Mouse (Mus musculus): ENCODE results near the gene Bpnt1. TPM values are rescaled to one million over a fixed set of nuclear protein-coding genes. Genes with fewer than 3 reads are reported as not detected.
"Not testable (repeated sequence)": the region's sequence is repeated elsewhere in the genome, so short reads cannot be mapped to it uniquely, and the experiment has no call there.

Gene Bpnt1
- polyA plus RNA-seq, 1 experiment from 2014 or later, result 21.9 TPM

DNA sequence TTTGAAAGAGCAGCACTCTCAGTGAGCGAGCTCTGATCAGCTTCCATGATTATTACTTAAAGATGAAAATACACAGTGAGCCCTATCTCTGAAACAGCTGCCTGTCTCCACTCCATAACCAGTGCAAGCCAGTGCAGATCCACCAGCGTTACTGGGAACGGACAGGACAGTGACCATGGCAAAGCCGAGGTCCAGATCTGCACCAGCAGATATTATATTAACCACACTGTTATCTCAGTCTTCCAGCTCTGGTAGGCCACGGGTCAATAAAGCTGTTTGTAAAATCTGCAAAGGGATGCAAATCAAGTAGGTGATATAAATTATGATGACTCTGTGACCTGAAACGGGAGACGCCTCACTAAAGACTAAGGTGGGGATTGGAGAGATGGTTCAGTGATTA lies 24.3 kb upstream of the Bpnt1 start:
- Histone ChIP-seq H3K4me1 (no peaks in the 10 kb centered on the region), H3K27ac (no peak overlapping the region), H3K4me2 (replicated peaks) (no peak overlapping the region), H3K4me3 (no peak overlapping the region), H3K27me3 (no peaks in the 10 kb centered on the region), H3K36me3 (peaks cover 53% of the 10 kb centered on the region), H3K9ac (no peak overlapping the region), H3K9me3 (no peaks in the 10 kb centered on the region)
- no peak for ATAC-seq (ENCODE audit: low FRiP score, low read depth)
- 93% methylated on average over 7 of the region's 7 CpGs for WGBS

DNA sequence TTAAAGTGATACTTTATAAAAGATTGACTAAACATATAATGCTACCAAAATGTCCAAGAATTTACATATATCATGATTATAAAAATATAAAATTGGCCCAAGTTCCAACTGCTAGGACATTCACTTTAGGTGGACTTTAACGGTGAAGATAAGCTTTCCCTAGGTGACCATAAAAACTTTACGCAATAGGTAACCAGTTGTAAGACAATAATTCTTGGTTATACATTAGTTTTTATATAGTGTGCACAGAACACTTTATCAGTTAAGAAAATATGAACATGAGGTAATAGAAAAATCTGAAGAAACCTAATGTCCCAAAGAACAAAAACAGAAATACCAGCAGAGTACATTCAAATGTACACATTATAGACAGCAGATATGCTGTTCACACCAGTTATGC lies 23.6 kb upstream of the Bpnt1 start:
- H3K4me3 ChIP-seq, result no peak overlapping the region
- H3K27ac ChIP-seq, result no peak overlapping the region
- H3K27me3 ChIP-seq, result no peaks in the 10 kb centered on the region
- no peak overlapping the region for H3K4me2 ChIP-seq (replicated peaks)
- no peaks in the 10 kb centered on the region for H3K4me1 ChIP-seq
- H3K9me3 ChIP-seq, result no peaks in the 10 kb centered on the region
- no peak overlapping the region for H3K9ac ChIP-seq
- 91% methylated on average over 2 of the region's 2 CpGs for WGBS
- peaks cover 53% of the 10 kb centered on the region for H3K36me3 ChIP-seq
- no peak for ATAC-seq (ENCODE audit: low FRiP score, low read depth)

DNA sequence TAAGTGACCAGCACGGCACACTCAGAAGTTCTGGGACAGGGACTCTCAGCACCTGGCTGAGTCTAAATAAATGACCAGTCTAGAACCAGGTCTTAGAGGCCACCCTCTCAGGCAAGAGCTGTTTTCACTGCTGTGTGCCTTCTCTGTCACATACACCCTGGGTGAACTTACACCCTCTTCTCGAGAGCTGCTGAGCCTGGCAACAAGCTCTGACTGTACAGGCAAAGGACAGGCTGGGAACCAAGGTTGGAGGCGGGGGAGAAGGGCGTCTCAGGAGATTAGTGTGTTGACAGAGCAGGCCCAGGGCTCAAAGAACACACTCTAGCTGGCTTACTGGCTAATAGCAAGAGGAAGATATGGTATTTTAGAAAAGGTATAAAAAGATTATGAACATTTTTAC lies 23.0 kb upstream of the Bpnt1 start:
- Histone ChIP-seq H3K36me3 (peaks cover 56% of the 10 kb centered on the region), H3K4me1 (no peaks in the 10 kb centered on the region), H3K9ac (no peak overlapping the region), H3K27ac (no peak overlapping the region), H3K4me2 (replicated peaks) (no peak overlapping the region), H3K9me3 (no peaks in the 10 kb centered on the region), H3K4me3 (no peak overlapping the region), H3K27me3 (no peaks in the 10 kb centered on the region)
- no peak for ATAC-seq (ENCODE audit: low FRiP score, low read depth)
- WGBS, result 81% methylated on average over 4 of the region's 4 CpGs

DNA sequence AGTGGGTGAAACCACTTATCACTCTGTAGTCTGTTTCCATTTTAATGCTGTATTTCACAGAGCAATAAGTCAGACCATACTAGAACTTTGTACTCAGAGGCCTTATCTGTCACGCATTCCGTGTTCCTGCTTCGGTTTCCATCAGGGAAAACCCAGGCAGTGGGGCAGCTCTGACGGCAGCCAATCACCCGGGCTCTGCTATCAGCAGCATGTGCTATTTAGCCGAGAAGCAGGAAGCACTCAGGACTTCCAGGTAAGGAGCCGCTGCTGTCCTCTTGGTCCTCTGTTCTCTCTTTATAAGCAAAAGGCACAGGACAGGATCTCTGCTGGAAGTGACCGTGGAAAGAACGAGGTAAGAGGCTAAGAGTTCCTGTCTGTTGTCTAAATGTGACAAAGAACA lies 20.0 kb upstream of the Bpnt1 start:
- H3K27me3 ChIP-seq, result no peaks in the 10 kb centered on the region
- WGBS, result 86% methylated on average over 9 of the region's 9 CpGs
- peaks cover 73% of the 10 kb centered on the region for H3K36me3 ChIP-seq
- no peak overlapping the region for H3K27ac ChIP-seq
- H3K4me3 ChIP-seq, result no peak overlapping the region
- no peaks in the 10 kb centered on the region for H3K9me3 ChIP-seq
- H3K9ac ChIP-seq, result no peak overlapping the region
- no peak for ATAC-seq (ENCODE audit: low FRiP score, low read depth)
- no peaks in the 10 kb centered on the region for H3K4me1 ChIP-seq
- no peak overlapping the region for H3K4me2 ChIP-seq (replicated peaks)

DNA sequence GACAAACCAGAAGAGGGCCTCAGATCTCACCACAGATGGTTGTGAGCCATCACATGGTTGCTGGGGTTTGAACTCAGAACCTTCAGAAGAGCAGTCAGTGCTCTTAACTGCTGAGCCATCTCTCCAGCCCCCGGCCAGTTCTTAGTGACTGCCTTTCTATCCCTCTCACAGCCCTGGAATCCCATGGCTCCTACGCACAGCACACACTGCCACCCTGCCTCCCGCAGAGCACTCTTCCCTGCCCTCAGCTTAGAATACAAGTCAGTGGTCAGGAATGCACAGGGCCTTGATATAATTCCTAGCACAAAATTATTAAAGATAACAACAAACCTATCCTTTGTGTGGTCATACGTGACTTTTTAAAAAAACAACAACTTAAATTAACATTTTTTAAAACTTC lies 17.4 kb upstream of the Bpnt1 start:
- ATAC-seq (ENCODE audit: low FRiP score, low read depth), result no peak
- H3K9me3 ChIP-seq, result no peaks in the 10 kb centered on the region
- H3K36me3 ChIP-seq, result peaks cover 74% of the 10 kb centered on the region
- H3K9ac ChIP-seq, result no peak overlapping the region
- H3K4me1 ChIP-seq, result no peaks in the 10 kb centered on the region
- H3K4me3 ChIP-seq, result no peak overlapping the region
- no peaks in the 10 kb centered on the region for H3K27me3 ChIP-seq
- WGBS, result 90% methylated on average over 4 of the region's 4 CpGs
- H3K27ac ChIP-seq, result no peak overlapping the region
- no peak overlapping the region for H3K4me2 ChIP-seq (replicated peaks)

DNA sequence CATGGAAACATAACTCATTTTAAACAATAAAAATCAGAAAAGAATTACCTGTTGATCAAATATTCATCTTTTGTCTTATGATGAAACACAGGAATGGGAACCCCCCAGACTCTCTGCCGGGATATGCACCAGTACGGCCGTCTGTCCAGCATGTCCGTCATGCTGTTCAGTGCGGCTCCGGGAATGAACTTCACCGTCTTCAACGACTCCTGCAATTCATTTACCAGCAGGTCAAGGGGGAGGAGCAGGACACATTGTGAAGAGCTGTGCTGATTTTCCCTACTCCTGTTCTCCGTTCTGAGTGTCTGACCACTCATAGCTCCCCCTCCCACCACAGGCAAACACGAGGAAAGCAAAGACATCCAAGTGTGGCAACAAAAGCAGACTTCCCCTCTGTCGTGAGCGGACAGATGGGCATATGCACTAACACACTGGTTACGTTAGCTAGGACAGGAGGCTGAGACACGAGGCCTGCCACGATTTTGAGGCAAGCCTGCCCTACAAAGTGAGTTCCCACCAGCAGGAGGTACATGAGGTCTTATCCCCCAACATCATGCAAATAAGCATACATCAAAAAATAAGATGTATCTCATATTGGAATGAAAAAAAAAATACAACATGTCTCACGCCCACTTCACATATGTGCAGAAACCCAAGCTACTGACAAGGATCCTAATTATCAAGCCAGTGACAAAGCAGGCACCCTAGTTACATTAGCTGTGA lies 15.9 kb upstream of the Bpnt1 start:
- Histone ChIP-seq H3K4me1 (no peaks in the 10 kb centered on the region), H3K4me2 (replicated peaks) (no peak overlapping the region), H3K27ac (no peak overlapping the region), H3K4me3 (no peak overlapping the region), H3K27me3 (no peaks in the 10 kb centered on the region), H3K36me3 (peaks cover 82% of the 10 kb centered on the region), H3K9ac (no peak overlapping the region), H3K9me3 (no peaks in the 10 kb centered on the region)
- WGBS, result 89% methylated on average over 16 of the region's 16 CpGs
- ATAC-seq (ENCODE audit: low FRiP score, low read depth), result no peak

DNA sequence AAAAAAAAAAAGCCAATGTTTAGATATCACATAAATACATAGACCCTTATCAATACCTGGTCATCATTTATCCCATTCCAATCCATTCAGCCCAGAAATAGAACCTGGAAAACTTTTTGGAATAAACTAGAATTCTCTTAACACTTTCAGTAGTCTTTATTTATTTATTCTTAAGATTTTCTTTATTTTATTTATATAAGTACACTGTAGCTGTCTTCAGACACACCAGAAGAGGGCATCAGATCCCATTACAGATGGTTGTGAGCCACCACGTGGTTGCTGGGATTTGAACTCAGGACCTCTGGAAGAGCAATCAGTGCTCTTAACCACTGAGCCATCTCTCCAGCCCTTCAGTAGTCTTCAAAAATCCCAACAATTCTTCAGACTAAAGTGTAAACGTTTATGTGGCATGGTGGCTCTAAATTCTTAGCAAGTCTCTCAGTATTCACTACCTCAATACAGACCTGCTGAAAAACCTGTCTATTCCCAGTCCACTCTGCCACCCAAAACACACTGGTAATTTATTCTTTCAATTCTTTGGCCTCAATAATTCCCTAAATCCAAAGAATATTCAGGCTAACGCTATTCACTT lies 4.1 kb upstream of the Bpnt1 start:
- Histone ChIP-seq H3K4me1 (peaks cover 11% of the 10 kb centered on the region), H3K4me2 (replicated peaks) (peak overlapping the region; percentile 64), H3K36me3 (peaks cover 40% of the 10 kb centered on the region), H3K4me3 (peak overlapping the region; percentile 96), H3K9ac (peak overlapping the region; percentile 94; the same call in 1 of the 2 replicates)
- not testable (repeated sequence) for H3K27ac ChIP-seq; H3K9me3 ChIP-seq; H3K27me3 ChIP-seq; ATAC-seq (ENCODE audit: low FRiP score, low read depth)
- WGBS, result 64% methylated on average over 3 of the region's 3 CpGs

DNA sequence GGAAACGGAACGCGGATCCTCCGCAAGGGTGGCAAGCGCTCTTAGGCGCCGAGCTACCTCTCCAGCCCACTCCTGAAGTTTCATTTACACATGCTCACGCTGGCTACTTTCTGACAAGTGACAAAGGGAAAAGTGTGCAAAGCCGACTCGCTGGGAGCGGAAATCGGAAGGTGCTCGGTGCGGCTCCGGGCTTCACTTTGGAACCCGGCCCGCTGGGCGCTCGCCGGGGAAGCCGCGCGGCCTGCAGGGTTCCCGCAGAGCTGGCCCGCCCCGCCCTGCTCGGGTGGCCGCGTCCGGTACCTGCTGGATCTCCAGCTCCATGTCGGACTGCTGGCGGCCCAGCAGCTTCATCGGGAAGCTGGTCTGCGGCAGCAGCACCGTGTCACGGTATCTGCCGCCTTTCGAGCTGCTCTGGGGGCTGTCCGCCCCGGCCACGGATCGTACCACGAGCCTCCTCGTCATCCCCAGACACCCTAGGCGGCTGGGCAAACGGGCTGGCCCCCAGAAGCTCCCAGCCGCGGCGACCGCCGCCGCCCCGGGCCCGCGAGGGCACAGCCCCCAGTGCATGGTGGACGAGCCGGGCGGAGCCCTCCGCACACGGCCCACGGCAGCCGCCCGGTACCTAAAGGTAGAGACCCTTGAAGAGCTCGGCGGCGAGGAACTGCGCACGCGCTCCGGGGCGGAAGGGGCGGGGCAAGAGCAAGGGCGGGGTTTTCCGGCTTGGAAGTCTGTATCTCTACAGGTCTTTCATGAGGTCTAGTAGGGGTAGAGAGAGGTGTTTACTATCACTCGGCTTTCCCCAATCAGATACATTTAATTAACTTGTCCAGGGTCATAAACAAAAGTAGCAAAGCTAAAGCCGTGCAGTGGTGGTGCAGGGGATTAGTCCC lies 3.0 kb upstream of the Bpnt1 start, which contains the start of gene Iars2:
Gene Iars2 (minus strand): TSS at position 676 of the 890 bp plus-strand sequence.
- Histone ChIP-seq H3K4me1 (peaks cover 21% of the 10 kb centered on the region), H3K27me3 (no peaks in the 10 kb centered on the region), H3K36me3 (peaks cover 29% of the 10 kb centered on the region), H3K4me3 (peak within 1 kb of the TSS; percentile 96), H3K27ac (peak within 1 kb of the TSS; percentile 95), H3K4me2 (replicated peaks) (peak within 1 kb of the TSS; percentile 64), H3K9ac (peak within 1 kb of the TSS; percentile 94), H3K9me3 (no peaks in the 10 kb centered on the region)
- ATAC-seq (ENCODE audit: low FRiP score, low read depth), result peak; percentile 88
- under 1% methylated on average over 60 of the region's 76 CpGs for WGBS

DNA sequence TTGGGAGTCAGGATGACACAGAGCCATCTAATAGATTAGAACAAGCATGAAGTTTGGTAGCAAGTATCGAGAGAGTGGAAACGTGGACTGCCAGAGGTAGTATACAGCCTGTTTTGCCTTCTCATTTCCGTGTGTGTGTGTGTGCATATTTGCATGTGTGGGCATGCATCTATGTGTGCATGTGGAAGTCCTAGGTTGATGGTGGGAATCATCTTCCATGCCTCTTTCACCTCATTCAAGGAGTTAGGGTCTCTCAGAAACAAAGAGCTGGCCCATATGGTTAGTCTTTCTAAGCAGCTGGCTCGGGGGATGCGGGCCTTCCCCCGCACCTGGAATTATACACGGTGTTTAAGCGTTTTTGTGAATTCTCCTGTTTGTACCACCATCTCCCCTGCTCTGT lies 2.1 kb upstream of the Bpnt1 start:
- Histone ChIP-seq H3K9me3 (no peaks in the 10 kb centered on the region), H3K4me1 (peaks cover 21% of the 10 kb centered on the region), H3K4me3 (peak overlapping the region; percentile 96; the same call in 1 of the 2 replicates), H3K27me3 (no peaks in the 10 kb centered on the region), H3K36me3 (peaks cover 22% of the 10 kb centered on the region), H3K9ac (no peak overlapping the region), H3K4me2 (replicated peaks) (peak overlapping the region; percentile 64), H3K27ac (no peak overlapping the region)
- no peak for ATAC-seq (ENCODE audit: low FRiP score, low read depth)
- WGBS, result 94% methylated on average over 8 of the region's 8 CpGs

DNA sequence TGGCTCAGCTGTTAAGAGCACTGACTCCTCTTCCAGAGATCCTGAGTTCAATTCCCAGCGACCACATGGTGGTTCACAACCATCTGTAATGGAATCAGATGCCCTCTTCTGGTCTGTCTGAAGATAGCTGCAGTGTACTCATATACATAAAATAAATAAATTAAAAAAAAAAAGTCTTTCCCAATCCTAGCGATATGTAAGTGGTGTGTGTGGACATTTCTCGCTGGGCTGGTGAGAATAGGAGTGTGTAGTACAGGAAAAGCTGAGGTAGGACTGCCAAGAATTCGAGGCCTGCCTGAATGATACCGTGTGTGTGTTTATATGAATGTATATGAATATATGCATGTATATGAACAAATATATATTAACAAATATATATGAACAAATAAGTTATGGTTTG lies 585 bp upstream of the Bpnt1 start:
- Histone ChIP-seq H3K4me3 (peak overlapping the region; percentile 65), H3K27ac (no peak overlapping the region), H3K27me3 (no peaks in the 10 kb centered on the region), H3K4me1 (peaks cover 21% of the 10 kb centered on the region), H3K36me3 (peaks cover 9% of the 10 kb centered on the region), H3K9me3 (no peaks in the 10 kb centered on the region), H3K9ac (no peak overlapping the region), H3K4me2 (replicated peaks) (peak overlapping the region; percentile 75)
- 52% methylated on average over 5 of the region's 5 CpGs for WGBS
- no peak for ATAC-seq (ENCODE audit: low FRiP score, low read depth)

DNA sequence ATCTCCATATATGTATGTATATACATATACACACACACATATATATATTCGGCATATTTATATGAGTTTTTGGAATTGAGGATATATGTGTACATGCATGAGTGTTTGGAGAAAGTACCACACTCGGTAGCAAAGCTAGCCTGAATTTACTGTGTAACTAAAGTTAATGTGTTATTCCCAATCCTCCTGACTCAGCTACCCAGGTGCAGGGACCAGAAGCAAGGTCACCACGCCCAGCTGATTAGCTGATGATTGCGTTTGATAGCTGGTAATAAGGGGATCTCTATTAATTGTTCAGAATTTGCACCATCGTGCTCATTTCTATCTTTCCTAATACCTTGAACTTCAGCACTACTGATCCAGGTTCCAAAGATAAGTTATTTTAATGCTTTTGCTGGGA lies 1.7 kb downstream of the Bpnt1 start:
- no peaks in the 10 kb centered on the region for H3K9me3 ChIP-seq
- peaks cover 15% of the 10 kb centered on the region for H3K4me1 ChIP-seq
- no peaks in the 10 kb centered on the region for H3K27me3 ChIP-seq
- no peak overlapping the region; the same call in 1 of the 2 replicates for H3K4me2 ChIP-seq (replicated peaks)
- ATAC-seq (ENCODE audit: low FRiP score, low read depth), result no peak
- H3K36me3 ChIP-seq, result peaks cover 7% of the 10 kb centered on the region; the same call in 1 of the 2 replicates
- WGBS, result 91% methylated on average over 5 of the region's 5 CpGs
- no peak overlapping the region for H3K9ac ChIP-seq
- no peak overlapping the region for H3K4me3 ChIP-seq
- H3K27ac ChIP-seq, result no peak overlapping the region

DNA sequence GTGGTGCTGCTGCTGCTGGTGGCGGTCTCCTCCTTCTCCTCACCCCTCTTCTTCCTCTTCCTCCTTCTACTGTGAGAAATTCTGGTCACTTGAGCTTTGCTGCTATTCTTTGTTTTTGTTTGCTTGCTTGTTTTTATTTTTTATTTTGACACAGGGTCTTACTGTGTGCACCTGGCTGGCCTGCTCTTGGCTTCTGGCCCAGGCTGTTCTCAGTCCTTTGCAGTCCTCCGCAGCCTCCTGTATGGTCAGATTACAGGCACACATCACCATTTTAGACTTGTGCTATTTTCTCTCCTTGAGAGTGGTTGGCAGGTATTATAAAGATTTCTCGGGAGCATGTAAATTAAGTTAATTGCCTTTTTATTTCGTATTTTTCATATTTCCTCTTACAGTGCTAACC lies 2.2 kb downstream of the Bpnt1 start:
- ATAC-seq (ENCODE audit: low FRiP score, low read depth), result no peak
- Histone ChIP-seq H3K4me3 (no peak overlapping the region), H3K4me1 (peaks cover 15% of the 10 kb centered on the region), H3K27ac (no peak overlapping the region), H3K27me3 (no peaks in the 10 kb centered on the region), H3K4me2 (replicated peaks) (no peak overlapping the region), H3K36me3 (peaks cover 10% of the 10 kb centered on the region; the same call in 1 of the 2 replicates), H3K9ac (no peak overlapping the region), H3K9me3 (no peaks in the 10 kb centered on the region)
- 84% methylated on average over 4 of the region's 4 CpGs for WGBS

All from limb, embryonic 13.5 days (tissue).